Mouse (Mus musculus): ENCODE measurements around the gene Col5a1.

Col5a1 gene

DNA sequence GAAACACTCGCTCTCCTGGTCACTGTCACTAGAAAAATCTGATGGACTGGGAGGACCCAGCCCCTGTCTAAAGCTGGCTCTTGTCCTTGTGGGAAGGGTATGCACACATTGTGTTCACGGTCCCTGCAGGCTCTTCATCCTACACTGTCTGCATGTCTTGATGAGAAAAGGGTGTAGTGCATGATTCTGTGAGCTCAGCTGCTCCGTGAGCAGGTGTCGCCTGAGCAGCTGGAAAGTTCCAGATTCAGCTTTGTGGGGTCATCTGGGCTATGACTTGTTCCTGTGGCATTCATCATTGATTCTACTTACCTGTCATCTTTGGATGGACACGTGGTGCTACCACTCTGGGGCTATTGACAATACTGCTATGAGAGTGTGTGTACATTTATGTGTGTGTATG lies 61.7 kb downstream of the Col5a1 start:
- Histone ChIP-seq H3K4me3 (replicated peaks; ENCODE audit: low read length) (no peak overlapping the region), H3K27me3 (ENCODE audit: insufficient read depth, low read length) (no peaks in the 10 kb centered on the region), H3K9me3 (ENCODE audit: low read length) (no peaks in the 10 kb centered on the region), H3K36me3 (ENCODE audit: insufficient read depth, low read length) (no peaks in the 10 kb centered on the region), H3K4me1 (replicated peaks; ENCODE audit: low read depth, low read length) (no peaks in the 10 kb centered on the region)
- TF ChIP-seq CTCF (conservative IDR thresholded peaks at IDR 0.05; ENCODE audit: low read length) (no peak), NANOG (IDR thresholded peaks at IDR 0.05; ENCODE audit: borderline replicate concordance, low read length) (no peak), POU5F1 (IDR thresholded peaks at IDR 0.05; ENCODE audit: borderline replicate concordance, low read length) (no peak)

- H3K4me3 ChIP-seq (replicated peaks; ENCODE audit: low read length): no peak overlapping the region
- no peaks in the 10 kb centered on the region for H3K36me3 ChIP-seq (ENCODE audit: insufficient read depth, low read length)
- H3K27me3 ChIP-seq (ENCODE audit: insufficient read depth, low read length): no peaks in the 10 kb centered on the region
- H3K9me3 ChIP-seq (ENCODE audit: low read length): no peaks in the 10 kb centered on the region
- H3K4me1 ChIP-seq (replicated peaks; ENCODE audit: low read depth, low read length): no peaks in the 10 kb centered on the region; the same call in 1 of the 2 replicates
- no peak for TF ChIP-seq POU5F1 (IDR thresholded peaks at IDR 0.05; ENCODE audit: borderline replicate concordance, low read length)
- no peak for TF ChIP-seq NANOG (IDR thresholded peaks at IDR 0.05; ENCODE audit: borderline replicate concordance, low read length)
- no peak for TF ChIP-seq CTCF (conservative IDR thresholded peaks at IDR 0.05; ENCODE audit: low read length)
Observed at GRCm38 (mm10) chr2:27953866-27954265, 67.6 kb downstream of the Col5a1 start.

- Histone ChIP-seq H3K27me3 (ENCODE audit: insufficient read depth, low read length) (no peaks in the 10 kb centered on the region), H3K36me3 (ENCODE audit: insufficient read depth, low read length) (no peaks in the 10 kb centered on the region), H3K4me3 (replicated peaks; ENCODE audit: low read length) (no peak overlapping the region), H3K9me3 (ENCODE audit: low read length) (no peaks in the 10 kb centered on the region), H3K4me1 (replicated peaks; ENCODE audit: low read depth, low read length) (no peaks in the 10 kb centered on the region; the same call in 1 of the 2 replicates)
- no peak for TF ChIP-seq POU5F1 (IDR thresholded peaks at IDR 0.05; ENCODE audit: borderline replicate concordance, low read length)
- no peak for TF ChIP-seq CTCF (conservative IDR thresholded peaks at IDR 0.05; ENCODE audit: low read length)
- no peak for TF ChIP-seq NANOG (IDR thresholded peaks at IDR 0.05; ENCODE audit: borderline replicate concordance, low read length)
Observed at GRCm38 (mm10) chr2:27954924-27955323, 68.7 kb downstream of the Col5a1 start.

DNA sequence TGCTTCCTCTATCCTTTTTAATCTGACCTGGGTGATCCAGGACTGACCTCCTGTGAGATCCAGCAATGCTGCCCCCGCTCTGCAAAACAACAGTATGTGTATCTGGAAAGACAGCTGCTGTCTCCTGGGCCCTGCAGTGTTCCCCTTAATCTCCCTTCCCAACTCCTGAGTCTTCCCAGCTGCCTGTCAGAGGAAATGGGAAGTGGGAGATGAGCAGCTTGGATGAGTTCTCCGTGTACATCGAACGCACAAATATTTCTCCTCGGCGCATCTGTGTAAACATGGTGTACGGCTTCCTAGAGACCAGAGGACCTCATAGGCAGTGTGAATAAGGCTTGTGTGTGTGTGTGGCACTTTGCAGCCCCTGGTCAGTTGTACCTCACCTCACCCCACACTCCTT lies 70.5 kb downstream of the Col5a1 start:
- H3K4me1 ChIP-seq (replicated peaks; ENCODE audit: low read depth, low read length): no peaks in the 10 kb centered on the region; the same call in 1 of the 2 replicates
- no peaks in the 10 kb centered on the region for H3K27me3 ChIP-seq (ENCODE audit: insufficient read depth, low read length)
- H3K9me3 ChIP-seq (ENCODE audit: low read length): no peaks in the 10 kb centered on the region
- H3K4me3 ChIP-seq (replicated peaks; ENCODE audit: low read length): no peak overlapping the region
- TF ChIP-seq POU5F1 (IDR thresholded peaks at IDR 0.05; ENCODE audit: borderline replicate concordance, low read length): no peak
- no peak for TF ChIP-seq NANOG (IDR thresholded peaks at IDR 0.05; ENCODE audit: borderline replicate concordance, low read length)
- TF ChIP-seq CTCF (conservative IDR thresholded peaks at IDR 0.05; ENCODE audit: low read length): no peak
- H3K36me3 ChIP-seq (ENCODE audit: insufficient read depth, low read length): no peaks in the 10 kb centered on the region

- H3K4me1 ChIP-seq (replicated peaks; ENCODE audit: low read depth, low read length): no peaks in the 10 kb centered on the region; the same call in 1 of the 2 replicates
- no peaks in the 10 kb centered on the region for H3K36me3 ChIP-seq (ENCODE audit: insufficient read depth, low read length)
- no peaks in the 10 kb centered on the region for H3K9me3 ChIP-seq (ENCODE audit: low read length)
- no peak overlapping the region for H3K4me3 ChIP-seq (replicated peaks; ENCODE audit: low read length)
- TF ChIP-seq CTCF (conservative IDR thresholded peaks at IDR 0.05; ENCODE audit: low read length) (no peak), POU5F1 (IDR thresholded peaks at IDR 0.05; ENCODE audit: borderline replicate concordance, low read length) (no peak), NANOG (IDR thresholded peaks at IDR 0.05; ENCODE audit: borderline replicate concordance, low read length) (no peak)
- no peaks in the 10 kb centered on the region for H3K27me3 ChIP-seq (ENCODE audit: insufficient read depth, low read length)
Observed at GRCm38 (mm10) chr2:27957184-27957583, 71.0 kb downstream of the Col5a1 start.

DNA sequence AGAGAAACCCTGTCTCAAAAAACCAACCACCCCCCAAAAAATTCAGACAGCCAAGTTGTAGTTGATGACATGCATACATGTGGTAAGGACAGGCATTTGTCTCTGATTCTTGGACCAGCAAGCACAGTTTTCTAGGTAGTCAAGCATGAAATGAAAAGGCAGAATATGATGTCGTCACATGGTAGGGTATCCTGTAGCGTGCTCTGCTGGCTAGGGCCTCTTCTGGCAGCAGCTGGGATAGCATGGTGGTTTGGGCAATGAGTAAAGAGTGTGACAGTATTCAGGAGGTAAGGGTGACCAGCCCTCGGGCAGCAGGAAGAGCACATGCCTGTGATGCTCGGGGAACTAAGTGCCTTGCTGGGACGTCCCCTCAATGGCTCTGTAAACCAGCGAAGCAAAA lies 73.0 kb downstream of the Col5a1 start:
- Histone ChIP-seq H3K4me1 (replicated peaks; ENCODE audit: low read depth, low read length) (no peaks in the 10 kb centered on the region), H3K27me3 (ENCODE audit: insufficient read depth, low read length) (no peaks in the 10 kb centered on the region), H3K36me3 (ENCODE audit: insufficient read depth, low read length) (no peaks in the 10 kb centered on the region), H3K9me3 (ENCODE audit: low read length) (no peaks in the 10 kb centered on the region), H3K4me3 (replicated peaks; ENCODE audit: low read length) (no peak overlapping the region)
- TF ChIP-seq NANOG (IDR thresholded peaks at IDR 0.05; ENCODE audit: borderline replicate concordance, low read length) (no peak), CTCF (conservative IDR thresholded peaks at IDR 0.05; ENCODE audit: low read length) (no peak), POU5F1 (IDR thresholded peaks at IDR 0.05; ENCODE audit: borderline replicate concordance, low read length) (no peak)

DNA sequence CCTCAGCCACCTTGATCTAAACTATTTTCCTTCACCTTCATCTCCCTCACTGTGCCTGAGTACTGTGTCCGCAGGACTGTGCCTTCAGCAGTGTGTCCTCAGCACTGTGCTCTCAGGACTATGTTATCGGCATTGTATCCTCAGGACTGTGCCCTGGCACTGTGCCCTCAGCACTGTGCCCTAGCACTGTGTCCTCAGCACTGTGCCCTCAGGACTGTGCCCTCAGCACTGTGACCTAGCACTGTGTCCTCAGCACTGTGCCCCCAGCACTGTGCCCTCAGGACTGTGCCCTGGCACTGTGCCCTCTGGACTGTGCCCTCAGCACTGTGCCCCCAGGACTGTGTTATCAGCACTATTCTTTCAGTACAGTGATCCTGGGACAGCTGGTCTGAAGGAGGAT lies 75.0 kb downstream of the Col5a1 start:
- Histone ChIP-seq H3K4me1 (replicated peaks; ENCODE audit: low read depth, low read length) (no peaks in the 10 kb centered on the region), H3K4me3 (replicated peaks; ENCODE audit: low read length) (no peak overlapping the region), H3K27me3 (ENCODE audit: insufficient read depth, low read length) (no peaks in the 10 kb centered on the region), H3K9me3 (ENCODE audit: low read length) (no peaks in the 10 kb centered on the region), H3K36me3 (ENCODE audit: insufficient read depth, low read length) (no peaks in the 10 kb centered on the region)
- TF ChIP-seq NANOG (IDR thresholded peaks at IDR 0.05; ENCODE audit: borderline replicate concordance, low read length): no peak
- TF ChIP-seq POU5F1 (IDR thresholded peaks at IDR 0.05; ENCODE audit: borderline replicate concordance, low read length): no peak
- TF ChIP-seq CTCF (conservative IDR thresholded peaks at IDR 0.05; ENCODE audit: low read length): no peak

- Histone ChIP-seq H3K4me1 (replicated peaks; ENCODE audit: low read depth, low read length) (no peaks in the 10 kb centered on the region), H3K4me3 (replicated peaks; ENCODE audit: low read length) (no peak overlapping the region), H3K9me3 (ENCODE audit: low read length) (no peaks in the 10 kb centered on the region), H3K27me3 (ENCODE audit: insufficient read depth, low read length) (no peaks in the 10 kb centered on the region), H3K36me3 (ENCODE audit: insufficient read depth, low read length) (no peaks in the 10 kb centered on the region)
- no peak for TF ChIP-seq NANOG (IDR thresholded peaks at IDR 0.05; ENCODE audit: borderline replicate concordance, low read length)
- no peak for TF ChIP-seq POU5F1 (IDR thresholded peaks at IDR 0.05; ENCODE audit: borderline replicate concordance, low read length)
- TF ChIP-seq CTCF (conservative IDR thresholded peaks at IDR 0.05; ENCODE audit: low read length): no peak
Observed at GRCm38 (mm10) chr2:27962406-27962805, 76.2 kb downstream of the Col5a1 start.

DNA sequence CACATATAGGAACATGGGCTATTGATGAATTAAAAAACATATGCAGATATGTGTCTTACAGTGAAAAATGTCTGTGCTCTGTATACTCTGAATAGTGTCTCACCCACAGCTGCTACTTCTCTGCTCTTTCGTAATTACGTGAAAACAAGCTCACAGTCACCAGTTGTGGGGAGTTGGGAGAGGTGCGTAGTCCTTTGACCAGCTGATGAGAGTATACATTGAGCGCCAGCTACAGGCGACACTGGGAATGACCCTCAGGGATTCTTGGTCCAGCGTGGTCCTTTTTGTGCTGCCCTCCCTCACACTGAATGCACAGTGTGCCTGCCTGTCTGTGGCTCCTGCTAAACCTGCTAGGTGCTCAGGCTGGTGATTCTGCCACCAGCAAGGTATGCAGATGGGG lies 82.9 kb downstream of the Col5a1 start:
- no peaks in the 10 kb centered on the region for H3K27me3 ChIP-seq (ENCODE audit: insufficient read depth, low read length)
- H3K4me1 ChIP-seq (replicated peaks; ENCODE audit: low read depth, low read length): no peaks in the 10 kb centered on the region
- TF ChIP-seq POU5F1 (IDR thresholded peaks at IDR 0.05; ENCODE audit: borderline replicate concordance, low read length) (no peak), NANOG (IDR thresholded peaks at IDR 0.05; ENCODE audit: borderline replicate concordance, low read length) (no peak), CTCF (conservative IDR thresholded peaks at IDR 0.05; ENCODE audit: low read length) (peak; percentile 57)
- no peaks in the 10 kb centered on the region for H3K9me3 ChIP-seq (ENCODE audit: low read length)
- no peaks in the 10 kb centered on the region for H3K36me3 ChIP-seq (ENCODE audit: insufficient read depth, low read length)
- H3K4me3 ChIP-seq (replicated peaks; ENCODE audit: low read length): no peak overlapping the region
